Mouse (Mus musculus) gastrocnemius, postnatal 25 days (tissue): ENCODE data around the gene Pla2g2c. TPM values are rescaled to one million over a fixed set of nuclear protein-coding genes. Genes with fewer than 3 reads are reported as not detected.

ENCODE experiments used
- DNase-seq: peaks from one replicate; pipeline ENCODE4 v3.0.0; 2022
- total RNA-seq, 2 experiments: library from RNA; stranded (reverse); gene quantifications; 1 replicate in 1 of 2; 2 replicates in 1 of 2; pipeline ENCODE4 v1.2.3; 2021

Pla2g2c gene
- total RNA-seq, 2 experiments from 2014 or later = not detected

DNA sequence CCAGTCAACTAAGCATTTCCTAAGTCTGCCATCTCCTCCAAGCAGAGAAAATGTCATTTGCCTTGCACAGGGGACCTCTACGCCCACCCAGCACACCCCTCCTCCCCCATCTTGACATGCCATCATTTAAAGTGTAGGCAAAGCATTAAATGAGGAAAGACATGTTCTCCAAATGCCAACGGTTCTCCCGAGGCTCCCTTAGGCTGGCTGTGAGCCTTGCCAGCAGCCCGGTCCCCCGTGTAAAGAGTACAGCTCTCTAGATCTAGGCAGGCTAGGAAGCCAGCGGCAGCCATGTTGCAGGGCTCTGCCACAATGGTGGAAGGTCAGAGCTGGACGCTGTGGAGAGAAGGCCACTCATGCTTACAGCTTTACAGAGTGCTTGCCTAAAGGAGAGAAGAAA lies 14.6 kb upstream of the Pla2g2c start:
- no peak for DNase-seq

DNA sequence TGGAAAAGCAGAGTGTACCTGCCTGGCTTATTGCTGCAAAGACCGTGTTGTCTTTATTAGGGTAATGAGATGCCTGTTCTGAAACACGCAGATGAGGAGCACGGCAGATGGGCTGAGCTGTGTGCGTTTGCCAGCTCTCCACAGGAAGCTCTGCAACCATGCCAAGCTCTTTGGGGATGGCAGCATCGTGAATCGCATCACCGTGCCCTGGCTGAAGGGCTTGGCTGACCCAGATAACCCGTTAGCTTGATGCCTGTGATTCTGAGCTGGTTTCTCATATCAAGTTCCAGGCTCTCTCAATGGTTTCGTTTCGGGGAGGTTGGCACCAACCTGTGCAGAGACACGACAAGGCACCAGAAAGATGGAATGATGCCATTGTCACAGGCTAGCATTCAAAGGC lies 14.0 kb upstream of the Pla2g2c start:
- no peak for DNase-seq

DNA sequence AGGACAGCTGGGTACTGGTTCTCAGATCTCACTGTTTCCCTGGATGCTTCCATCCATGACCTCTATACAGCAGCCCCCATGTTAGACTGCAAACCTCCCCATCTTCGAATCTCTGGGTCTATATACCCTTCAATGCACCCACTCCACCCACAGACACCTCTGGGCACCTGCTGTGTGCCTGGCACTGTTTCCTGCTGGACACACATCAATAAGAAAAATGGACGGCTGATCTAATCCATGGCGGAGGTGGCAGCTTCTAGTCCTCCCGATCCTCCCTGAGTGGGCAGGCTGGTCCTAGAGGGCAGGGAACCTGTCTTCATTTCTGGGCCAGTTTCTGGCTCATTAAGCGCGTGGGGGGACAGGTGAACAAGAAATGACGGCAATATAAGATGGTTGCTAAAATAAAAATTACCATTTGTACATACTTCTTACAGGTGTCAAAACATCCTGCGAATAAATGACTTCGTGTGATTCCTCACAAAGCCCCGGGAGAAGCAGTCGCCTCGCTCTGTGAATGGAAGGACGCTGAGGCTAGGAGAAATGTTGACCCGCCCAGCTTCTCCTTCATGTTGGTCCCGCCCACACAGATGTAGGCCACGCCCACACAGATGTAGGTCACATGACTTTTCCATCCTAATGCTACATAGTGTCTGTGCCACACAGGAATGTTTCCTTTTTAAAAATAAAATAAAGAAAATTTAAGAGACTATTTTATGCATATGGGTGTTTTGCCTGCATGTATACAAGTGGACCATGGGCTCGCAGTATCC lies 13.4 kb upstream of the Pla2g2c start:
- DNase-seq = no peak

DNA sequence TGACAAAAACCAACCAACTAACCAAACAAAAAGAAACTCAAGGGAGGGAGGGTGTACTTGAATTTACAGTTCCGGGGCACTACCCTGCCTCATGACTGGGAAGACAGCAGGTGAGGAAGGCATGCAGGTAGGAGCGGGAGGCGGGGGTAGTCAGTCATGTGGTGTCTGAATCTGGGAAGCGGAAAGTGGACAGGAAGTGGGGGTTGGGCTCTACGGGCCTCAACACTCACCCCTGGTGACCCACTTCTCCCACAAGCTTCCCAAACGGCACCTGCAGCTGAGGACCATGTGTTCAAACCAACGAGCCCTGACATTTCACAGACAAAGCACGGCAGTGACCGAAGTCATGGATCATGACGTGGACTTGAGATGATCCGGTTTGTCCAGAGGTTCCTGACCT lies 12.5 kb upstream of the Pla2g2c start:
- DNase-seq = no peak

DNA sequence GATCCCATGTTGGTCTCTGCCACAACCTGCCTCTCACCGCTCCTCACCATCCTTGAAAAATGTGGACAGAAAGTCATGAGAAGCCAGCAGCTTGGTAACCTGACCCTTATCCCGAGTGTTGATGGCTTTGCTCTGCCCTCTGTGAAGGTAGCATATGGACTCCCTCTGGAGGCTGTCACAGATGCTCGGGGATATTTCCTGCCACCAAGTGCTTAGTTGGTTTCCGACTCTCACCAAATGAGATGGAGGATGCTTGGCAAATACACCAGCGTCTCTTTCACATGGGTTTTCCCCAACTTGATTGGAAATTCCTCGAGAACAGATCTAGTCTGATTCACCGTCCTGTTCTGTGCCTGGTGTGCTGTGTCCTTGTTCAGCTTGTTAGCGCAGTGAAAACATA lies 12.0 kb upstream of the Pla2g2c start:
- DNase-seq = no peak

DNA sequence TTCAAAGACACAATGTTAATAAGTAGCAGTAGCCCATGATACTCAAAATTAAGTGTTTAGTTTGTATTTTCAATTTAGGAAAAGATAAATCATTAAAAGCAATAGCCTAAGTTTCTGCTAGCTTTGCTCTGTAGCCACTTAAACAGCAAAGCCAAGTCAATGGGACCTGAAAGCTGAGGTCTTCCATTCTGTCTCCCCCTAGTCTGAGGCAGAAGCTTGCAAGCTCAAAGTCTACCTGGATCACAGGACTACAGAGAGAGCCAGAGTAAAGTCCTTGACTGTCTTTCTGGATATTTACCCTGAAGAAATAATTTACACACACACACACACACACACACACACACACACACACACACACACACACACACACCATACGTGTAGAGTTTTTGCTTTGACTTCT lies 10.4 kb upstream of the Pla2g2c start:
- DNase-seq = no peak

DNA sequence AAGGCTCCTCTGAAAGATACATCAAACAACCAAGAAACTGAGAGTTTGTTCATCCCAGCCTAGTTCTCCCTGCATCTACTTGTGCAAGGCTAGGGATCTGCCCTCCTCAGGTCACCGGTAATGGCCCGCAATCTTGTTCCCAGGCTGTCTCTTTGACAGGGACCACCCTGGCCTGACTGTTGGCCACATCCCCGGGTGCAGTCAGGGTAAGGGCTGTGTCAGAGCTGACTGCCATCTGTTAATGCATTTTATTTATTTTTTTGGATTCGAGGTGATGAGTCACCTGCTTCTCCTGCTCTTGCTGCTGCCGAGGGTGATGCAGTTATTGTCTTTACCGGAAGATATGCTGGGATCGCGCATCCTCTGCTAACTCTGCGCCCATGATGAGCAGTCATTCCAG lies 7.9 kb upstream of the Pla2g2c start:
- no peak for DNase-seq

DNA sequence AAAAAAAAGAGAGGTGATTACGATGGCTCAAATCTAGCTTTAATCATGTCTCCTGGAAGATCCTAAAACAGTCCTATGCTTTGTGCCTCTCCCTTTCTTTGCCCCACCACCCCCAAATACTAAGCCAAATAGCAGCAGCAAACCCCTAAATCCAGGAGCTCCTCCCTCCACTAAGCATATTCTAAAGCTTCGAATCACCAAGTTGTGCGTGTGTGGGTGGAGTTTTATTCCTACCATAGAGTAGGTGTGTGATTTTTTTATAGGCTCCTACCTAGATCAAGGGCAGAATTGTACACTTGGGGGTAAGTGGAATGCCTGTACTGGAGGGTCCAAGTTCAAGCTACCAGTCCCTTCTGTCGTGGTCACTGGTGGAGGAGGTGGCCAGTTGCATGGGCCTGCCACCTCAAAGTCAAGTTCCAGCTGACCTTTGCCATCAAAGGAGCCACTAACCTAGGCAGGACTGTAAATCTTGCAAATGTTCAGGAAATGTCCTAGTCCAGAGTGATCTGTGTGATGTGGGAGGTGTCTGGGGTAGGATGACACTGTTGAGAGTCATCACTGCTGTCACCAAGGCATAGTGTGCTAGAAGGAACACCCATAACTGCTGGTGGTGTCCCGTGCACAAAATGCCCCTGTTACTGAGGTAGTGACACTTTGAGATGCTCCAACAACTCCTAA lies 5.9 kb upstream of the Pla2g2c start:
- DNase-seq = no peak

DNA sequence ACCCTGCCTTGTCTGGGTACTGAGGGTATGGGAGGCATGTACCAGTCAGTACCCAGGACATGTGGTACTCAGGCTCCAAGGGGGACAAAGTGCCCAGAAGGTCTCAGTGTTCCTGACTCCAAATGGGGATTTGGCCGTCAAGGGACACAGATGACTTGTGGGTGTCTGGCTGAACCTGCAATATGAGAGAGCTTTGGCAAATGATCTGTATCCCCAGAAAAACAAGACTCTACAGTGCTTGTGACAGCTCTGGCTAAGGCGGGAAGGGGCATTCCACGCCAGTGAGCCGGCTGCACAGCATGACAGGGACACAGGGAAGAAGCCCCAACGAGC lies 5.4 kb upstream of the Pla2g2c start:
- no peak for DNase-seq

DNA sequence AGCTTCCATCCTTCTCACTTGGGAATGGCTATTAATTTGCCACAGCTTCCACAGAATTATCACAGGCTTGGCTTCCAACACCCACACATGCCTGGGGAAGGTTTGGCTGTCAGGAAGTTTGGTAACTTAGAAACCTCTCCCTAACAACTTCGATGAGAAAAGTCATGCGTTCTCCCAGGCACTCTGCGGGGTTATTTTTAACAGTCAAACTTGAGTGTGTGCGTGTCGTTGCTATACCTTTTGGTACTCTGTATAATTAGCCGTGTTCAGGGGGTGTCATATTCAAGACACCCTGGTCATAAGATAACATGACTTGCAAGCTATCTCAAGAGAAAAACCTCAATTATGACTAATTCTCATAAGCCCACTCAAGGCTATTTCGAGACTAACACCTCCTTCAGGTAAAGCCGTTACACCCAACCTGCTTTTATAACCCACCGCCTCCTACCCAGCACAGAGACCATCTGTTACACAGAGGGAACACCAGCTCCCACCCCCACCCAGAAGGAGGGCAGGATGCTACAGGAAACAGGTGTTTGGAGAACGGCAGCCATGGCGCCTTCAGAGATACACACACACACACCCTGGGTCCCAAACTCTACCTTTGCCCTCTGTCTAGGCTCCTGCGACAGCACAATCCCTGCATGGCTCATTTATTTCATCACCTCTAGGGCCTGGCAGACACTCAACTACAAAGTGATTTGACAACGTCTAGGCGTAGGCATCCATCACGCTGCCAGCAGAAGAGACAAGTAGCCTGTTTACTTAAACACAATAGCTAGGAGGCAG lies 905 bp upstream of the Pla2g2c start:
- no peak for DNase-seq

DNA sequence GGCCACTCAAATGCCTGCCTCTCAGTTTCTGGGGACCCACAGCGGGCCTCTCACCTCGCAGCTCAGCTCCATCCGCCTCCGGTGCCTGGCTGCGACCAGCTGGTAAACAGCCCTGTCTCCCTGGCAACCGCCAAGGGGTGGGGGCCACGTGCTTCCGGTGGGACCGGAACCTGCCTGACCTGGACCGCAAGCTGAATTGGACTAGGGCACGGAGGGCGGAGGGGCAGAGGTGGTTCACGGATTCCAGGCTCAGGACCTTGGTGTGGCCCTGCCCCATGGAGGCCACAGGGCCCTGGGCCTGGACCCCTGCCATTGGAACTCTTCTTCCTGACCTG lies 502 bp downstream of the Pla2g2c start:
- peak; percentile 38 for DNase-seq

DNA sequence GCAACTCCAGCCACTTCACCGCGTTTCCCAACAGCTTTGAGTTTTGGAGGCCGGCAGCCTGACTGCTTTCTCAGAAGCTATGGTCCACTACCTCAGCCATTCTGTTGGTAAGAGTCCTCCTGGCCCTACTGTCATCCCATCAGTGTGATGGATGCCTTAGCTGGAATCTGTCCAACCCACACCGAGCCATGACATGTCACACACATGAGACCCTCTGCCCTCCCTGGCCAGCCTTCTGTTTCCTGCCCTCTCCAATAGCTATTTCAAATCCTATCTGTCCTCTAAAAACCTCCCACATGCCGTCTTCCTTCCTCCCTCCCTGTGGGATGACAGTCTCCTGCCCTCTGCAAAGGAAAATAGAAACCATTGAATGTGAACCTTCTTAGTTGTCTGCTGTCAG lies 1.2 kb downstream of the Pla2g2c start:
- DNase-seq = no peak

DNA sequence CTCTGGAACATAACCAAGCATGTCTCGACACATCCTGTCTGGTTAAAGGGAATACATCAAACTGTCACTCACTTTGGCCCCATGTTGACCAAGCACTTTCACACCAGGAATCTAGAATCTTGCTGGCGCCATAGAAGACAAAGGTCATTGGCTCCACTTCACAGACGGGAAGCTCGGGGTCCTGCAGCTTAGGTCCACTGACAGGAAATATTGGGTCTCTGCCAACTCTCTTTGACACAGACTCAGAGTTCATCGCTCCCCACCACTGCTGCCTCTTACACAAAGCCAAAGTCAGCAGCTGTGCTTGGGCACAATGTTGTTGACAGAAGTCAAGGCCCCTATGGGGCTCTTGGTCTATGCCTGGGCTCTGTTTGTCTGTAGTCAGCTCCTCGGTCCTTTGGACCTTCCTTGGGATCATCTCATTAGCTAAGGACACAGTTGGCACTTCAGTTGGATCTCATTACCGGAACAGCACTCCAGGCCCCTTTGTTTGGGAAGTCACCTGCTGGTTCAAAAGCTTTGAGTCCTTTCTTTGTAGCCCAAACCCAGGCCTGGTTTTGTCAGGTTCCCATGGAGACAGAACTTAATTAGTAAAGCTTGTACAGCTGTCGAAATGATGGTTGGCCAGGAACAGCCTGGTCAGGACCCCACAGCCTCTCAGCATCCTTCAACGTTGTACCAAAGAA lies 4.6 kb downstream of the Pla2g2c start:
- DNase-seq = no peak

DNA sequence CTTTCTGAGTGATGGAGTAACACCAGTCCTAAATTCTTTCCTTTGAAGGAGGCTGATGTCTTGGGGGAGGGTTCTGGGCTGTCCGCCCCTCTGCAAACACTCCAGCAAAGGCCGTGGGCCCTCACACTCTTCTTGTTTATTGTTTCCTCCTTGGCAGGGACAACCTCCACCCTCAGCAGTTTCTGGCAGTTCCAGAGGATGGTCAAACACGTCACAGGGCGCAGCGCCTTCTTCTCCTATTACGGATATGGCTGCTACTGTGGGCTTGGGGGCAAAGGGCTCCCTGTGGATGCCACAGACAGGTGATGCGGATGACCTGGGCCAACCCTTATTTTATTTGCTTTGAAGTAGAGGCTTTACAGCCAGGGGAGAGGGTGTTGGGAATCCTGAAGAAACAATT lies 9.5 kb downstream of the Pla2g2c start:
- DNase-seq = no peak

DNA sequence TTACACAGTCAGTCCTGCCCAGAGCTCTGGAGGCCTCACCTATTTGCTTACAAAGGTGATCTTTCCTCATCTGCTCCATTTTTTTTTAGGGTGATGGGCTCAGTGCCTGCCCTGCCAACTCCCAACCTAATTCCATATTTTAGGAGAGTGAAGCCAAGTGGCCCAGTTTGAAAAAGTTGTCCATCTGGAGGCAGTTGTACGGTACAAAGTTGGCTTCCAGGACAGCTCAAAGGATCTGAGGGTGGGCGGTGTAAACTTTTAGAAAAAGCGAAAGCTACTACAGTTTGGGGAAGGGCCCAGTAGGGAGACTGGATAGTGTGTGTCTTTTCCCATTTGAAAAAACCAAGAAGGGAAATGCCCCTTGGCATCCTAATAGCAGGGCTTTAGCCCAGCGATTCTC lies 10.3 kb downstream of the Pla2g2c start:
- DNase-seq = no peak

DNA sequence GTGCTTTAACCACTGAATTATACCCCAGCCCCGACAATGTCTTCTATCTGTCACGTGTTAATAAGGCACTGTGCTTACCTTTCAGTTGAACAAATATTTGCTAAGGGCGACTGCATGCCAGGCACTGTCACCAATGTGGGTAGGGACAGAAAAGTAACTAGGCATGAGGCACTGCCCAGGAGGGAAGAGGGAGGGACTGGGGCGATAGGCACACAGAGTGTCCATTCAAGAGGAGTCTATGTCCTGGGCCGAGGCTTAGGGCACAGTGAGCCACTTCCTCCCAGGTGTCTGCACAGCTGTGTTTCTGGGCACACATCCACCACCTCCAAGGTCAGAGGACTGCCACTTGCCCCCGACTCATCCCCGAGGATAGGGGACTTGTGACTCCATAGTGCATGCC lies 12.4 kb downstream of the Pla2g2c start, which contains the start of gene Ubxn10:
Ubxn10 (minus strand) TSS at position 137 of the 400 bp plus-strand sequence.
- DNase-seq = no peak

DNA sequence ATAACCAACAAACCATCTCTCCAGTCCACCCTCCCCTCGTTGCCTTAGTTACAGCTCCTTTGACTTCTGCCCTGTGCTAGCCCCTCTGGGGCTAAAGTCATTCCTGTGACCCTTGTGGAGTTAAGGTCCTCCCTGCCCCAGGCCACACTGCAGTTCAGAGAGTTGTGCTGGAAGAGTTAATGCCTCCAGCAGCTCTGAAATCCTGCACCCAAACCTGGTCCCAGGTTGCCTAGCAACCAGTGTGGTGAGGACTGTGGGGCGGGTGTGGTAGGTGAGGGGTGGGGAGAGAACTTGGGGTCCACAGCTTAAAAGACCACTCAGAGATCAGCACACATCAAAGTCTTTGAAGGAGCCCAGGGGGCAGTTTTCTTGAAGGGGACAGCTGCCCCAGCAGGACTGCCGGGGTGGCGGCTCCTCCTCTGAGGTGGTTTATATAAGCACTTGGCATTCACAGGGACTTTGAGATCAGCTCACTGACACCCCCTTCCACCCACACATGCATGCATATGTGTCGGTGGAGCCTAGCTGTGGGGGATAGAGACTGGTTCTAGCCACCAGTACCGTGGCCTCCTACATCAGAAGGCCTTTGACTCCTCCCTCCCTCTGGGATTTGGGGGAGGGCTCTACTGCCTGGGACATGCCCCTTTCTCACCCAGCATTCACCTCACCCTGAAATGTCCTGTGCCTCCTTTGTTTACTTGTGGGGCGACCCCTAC lies 14.7 kb downstream of the Pla2g2c start:
- no peak for DNase-seq

DNA sequence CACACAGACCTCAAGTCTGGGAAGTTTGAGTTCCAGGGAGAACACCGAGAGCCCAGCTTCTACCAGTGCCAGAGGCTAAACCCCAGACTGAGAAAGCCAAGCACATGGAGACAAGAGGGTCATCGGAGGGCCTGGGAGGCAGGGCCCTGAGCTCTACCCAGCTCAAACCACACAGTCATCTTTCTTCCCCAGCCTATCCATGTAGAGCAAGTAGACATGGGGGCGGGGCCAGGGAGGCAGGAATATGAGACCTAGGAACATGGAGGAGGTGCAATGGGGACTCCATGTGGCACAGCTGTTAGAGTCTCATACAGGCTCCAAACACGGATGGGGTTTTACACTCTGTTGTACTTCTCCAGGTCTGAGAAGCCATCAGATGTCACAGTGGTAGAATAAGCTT lies 21.3 kb downstream of the Pla2g2c start:
- DNase-seq = no peak

DNA sequence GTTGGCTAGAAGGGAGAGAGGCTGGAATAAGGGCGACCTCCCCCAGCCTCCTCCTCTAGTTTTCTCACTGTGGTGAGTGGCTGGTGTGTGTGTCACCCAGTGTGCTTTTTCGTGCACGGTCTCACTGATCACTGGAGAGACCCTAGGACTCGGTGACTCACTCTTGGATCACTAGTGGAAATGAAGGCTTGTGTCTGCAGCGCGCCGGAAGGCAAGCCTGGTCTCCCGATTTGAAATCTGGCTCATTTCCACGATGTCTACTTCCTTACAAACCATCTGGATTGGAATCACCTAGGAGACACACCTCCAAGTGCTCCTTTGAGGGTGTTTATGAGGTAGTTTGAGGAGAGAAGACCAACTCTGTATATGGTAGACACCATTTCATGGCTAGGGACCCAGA lies 22.3 kb downstream of the Pla2g2c start:
- no peak for DNase-seq

DNA sequence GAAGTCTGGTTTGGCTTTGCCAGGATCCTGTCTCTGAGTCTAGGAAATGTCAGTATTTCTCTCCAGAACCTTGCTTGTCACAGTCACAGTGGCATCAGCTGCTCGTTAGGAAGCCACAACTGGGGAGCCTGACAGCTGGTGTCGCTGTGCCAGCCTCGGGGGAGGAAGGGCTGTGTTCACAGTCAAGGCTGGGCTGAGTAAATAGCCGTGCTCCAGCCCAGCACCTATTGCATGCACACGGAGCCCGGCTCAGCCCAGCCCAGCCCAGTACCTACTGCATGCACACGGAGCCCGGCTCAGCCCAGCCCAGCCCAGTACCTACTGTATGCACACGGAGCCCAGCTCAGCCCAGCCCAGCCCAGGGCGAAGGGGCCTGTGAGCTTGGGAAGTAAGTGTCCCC lies 23.3 kb downstream of the Pla2g2c start:
- no peak for DNase-seq

DNA sequence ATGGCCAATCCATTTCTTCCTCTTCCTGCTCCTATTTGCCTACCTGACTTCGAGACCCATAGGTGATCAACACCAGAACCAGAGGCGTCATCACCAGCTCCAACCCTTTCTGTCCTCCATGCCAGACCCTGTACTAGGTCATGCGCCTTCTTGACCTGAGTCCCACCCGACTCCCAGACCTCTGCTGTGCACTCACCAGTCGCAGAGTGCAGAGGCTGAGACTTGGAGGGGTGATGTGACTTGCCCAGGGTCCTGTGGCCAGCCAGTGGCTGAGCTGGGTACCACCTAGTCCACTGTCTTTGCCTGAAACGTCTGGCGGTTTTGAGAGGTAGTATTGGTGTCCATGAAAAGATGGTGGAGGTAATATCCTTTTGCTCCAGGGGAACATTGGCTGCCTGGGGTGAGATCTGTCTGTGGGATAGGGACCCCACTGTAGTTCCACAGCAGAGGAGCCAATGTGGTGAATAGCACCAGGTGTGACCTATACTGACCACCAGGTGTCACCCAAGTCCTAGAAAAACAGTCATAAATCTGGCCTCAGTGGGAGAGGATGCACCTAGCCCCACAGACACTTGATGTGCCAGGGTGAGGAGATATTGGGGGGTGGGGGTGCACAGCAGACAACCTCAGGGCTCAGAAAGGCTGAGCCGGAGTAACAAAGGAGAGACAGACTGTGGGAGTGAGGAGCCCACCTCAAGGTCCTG lies 23.9 kb downstream of the Pla2g2c start:
- no peak for DNase-seq

DNA sequence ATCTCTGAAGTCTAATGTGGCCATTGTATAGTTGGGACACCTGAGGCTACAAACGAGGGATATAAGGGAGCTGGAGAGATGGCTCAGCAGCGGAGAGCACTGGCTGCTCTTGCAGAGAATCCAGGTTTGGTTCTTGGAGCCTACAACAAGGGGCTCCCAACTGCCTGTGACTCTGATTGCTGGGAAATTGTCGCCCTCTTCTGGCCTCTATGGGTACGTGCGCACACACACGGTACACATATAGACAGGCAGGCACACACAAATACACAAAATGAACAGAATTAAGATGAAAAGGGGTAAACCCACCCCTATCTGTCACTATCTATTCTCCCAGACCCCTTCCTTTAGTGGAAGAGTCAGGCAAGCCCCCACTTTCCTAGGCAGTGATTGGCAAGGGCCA lies 28.0 kb downstream of the Pla2g2c start:
- no peak for DNase-seq
